Mouse (Mus musculus) CH12.LX (cell line): ENCODE data around the gene Trp53i13. TPM values are rescaled to one million over a fixed set of nuclear protein-coding genes. Genes with fewer than 3 reads are reported as not detected.

ENCODE experiments used
- DNase-seq: peaks from one replicate; pipeline ENCODE4 v3.0.0-alpha.2; 2013; ENCODE audit errors: extremely low read depth
- H3K27ac ChIP-seq: 2 replicates; pipeline ENCODE4 v1.5.1; 2012; ENCODE audit warnings: low read depth, mild to moderate bottlenecking, control low read depth, moderate library complexity; ENCODE audit not compliant: insufficient read depth
- H3K27me3 ChIP-seq: replicated peaks from 2 replicates; pipeline ENCODE3; 2012; ENCODE audit warnings: inconsistent platforms
- H3K36me3 ChIP-seq, 2 experiments: replicated peaks in 1 of 2; 2 replicates each; pipeline versions ENCODE3 to v1.6.1; 2012; ENCODE audit warnings: inconsistent platforms in 1 of 2, low read length in 1 of 2, mild to moderate bottlenecking in 1 of 2, mixed read lengths in 1 of 2, moderate library complexity in 1 of 2; ENCODE audit not compliant: control insufficient read depth in 1 of 2, insufficient read depth in 1 of 2
- H3K4me1 ChIP-seq, 2 experiments: 2 replicates each; pipeline ENCODE4 v1.6.1; 2012; ENCODE audit warnings: inconsistent platforms in 1 of 2, moderate library complexity in 1 of 2; ENCODE audit not compliant: insufficient read depth in 2 of 2, control insufficient read depth in 1 of 2
- H3K4me2 ChIP-seq: 2 replicates; pipeline ENCODE4 v1.6.1; 2012; ENCODE audit warnings: low read depth, mild to moderate bottlenecking, control low read depth; ENCODE audit not compliant: poor library complexity, insufficient read depth, severe bottlenecking
- H3K4me3 ChIP-seq, 3 experiments: fragments of 150-350 bp in 1 of 3; sonication (generic) in 1 of 3; replicated peaks in 1 of 3; 2 replicates each; pipeline versions ENCODE3 to v1.5.1; 2011 to 2012; ENCODE audit warnings: low read depth in 2 of 3, low read length in 2 of 3, mild to moderate bottlenecking in 2 of 3, moderate library complexity in 2 of 3, control low read depth in 1 of 3, improper control_type of control experiment in 1 of 3, inconsistent platforms in 1 of 3, mixed read lengths in 1 of 3; ENCODE audit not compliant: poor library complexity in 1 of 3
- H3K79me2 ChIP-seq: replicated peaks from 2 replicates; pipeline ENCODE4 v1.6.1; 2012; ENCODE audit warnings: mild to moderate bottlenecking, moderate library complexity; ENCODE audit not compliant: control insufficient read depth, poor library complexity, insufficient read depth, severe bottlenecking; ENCODE audit errors: extremely low read depth
- H3K9ac ChIP-seq: 2 replicates; pipeline ENCODE4 v1.6.1; 2012; ENCODE audit warnings: low read depth, mild to moderate bottlenecking, control low read depth, moderate library complexity; ENCODE audit not compliant: insufficient read depth
- H3K9me3 ChIP-seq: replicated peaks from 2 replicates; pipeline ENCODE3; 2012; ENCODE audit warnings: low read length, inconsistent platforms, mixed read lengths
- BHLHE40 ChIP-seq: IDR thresholded peaks from 2 replicates; pipeline ENCODE4 v1.6.1; 2011; ENCODE audit warnings: mild to moderate bottlenecking, low read depth, low read length, improper control_type of control experiment
- CHD2 ChIP-seq: IDR thresholded peaks from 2 replicates; pipeline ENCODE4 v1.6.1; 2011; ENCODE audit warnings: low read length, improper control_type of control experiment
- CTCF ChIP-seq, 2 experiments: IDR thresholded peaks in 1 of 2; conservative IDR thresholded peaks in 1 of 2; 2 replicates each; pipeline ENCODE4 v1.5.1; 2011 to 2012; ENCODE audit warnings: low read depth in 2 of 2, low read length in 2 of 2, improper control_type of control experiment in 1 of 2, inconsistent platforms in 1 of 2, mild to moderate bottlenecking in 1 of 2, moderate library complexity in 1 of 2
- E2F4 ChIP-seq: IDR thresholded peaks from 2 replicates; pipeline ENCODE4 v1.6.1; 2011; ENCODE audit warnings: low read depth, low read length, improper control_type of control experiment; ENCODE audit not compliant: insufficient replicate concordance
- ETS1 ChIP-seq: conservative IDR thresholded peaks from 2 replicates; pipeline ENCODE4 v1.6.1; 2012; ENCODE audit warnings: low read depth, mild to moderate bottlenecking, inconsistent platforms, low read length, improper control_type of control experiment, moderate library complexity
- HCFC1 ChIP-seq: IDR thresholded peaks from 2 replicates; pipeline ENCODE4 v1.6.1; 2012; ENCODE audit warnings: low read depth, mild to moderate bottlenecking, inconsistent platforms, low read length, improper control_type of control experiment
- IRF4 ChIP-seq: IDR thresholded peaks from 2 replicates; pipeline ENCODE4 v1.6.1; 2014; ENCODE audit warnings: low read depth, mild to moderate bottlenecking, inconsistent platforms, low read length, improper control_type of control experiment
- JUND ChIP-seq: conservative IDR thresholded peaks from 2 replicates; pipeline ENCODE4 v1.6.1; 2011; ENCODE audit warnings: low read depth, low read length, improper control_type of control experiment
- KAT2A ChIP-seq: IDR thresholded peaks from 2 replicates; pipeline ENCODE4 v1.6.1; 2012; ENCODE audit warnings: low read length, improper control_type of control experiment, inconsistent platforms; ENCODE audit not compliant: insufficient replicate concordance
- MAZ ChIP-seq: IDR thresholded peaks from 2 replicates; pipeline ENCODE4 v1.6.1; 2012; ENCODE audit warnings: low read depth, mild to moderate bottlenecking, inconsistent platforms, low read length, improper control_type of control experiment, moderate library complexity
- MEF2A ChIP-seq: IDR thresholded peaks from 2 replicates; pipeline ENCODE4 v1.6.1; 2014; ENCODE audit warnings: low read depth, mild to moderate bottlenecking, inconsistent platforms, low read length, improper control_type of control experiment, borderline replicate concordance
- MXI1 ChIP-seq: IDR thresholded peaks from 2 replicates; pipeline ENCODE4 v1.6.1; 2011; ENCODE audit warnings: mild to moderate bottlenecking, low read depth, low read length, improper control_type of control experiment
- MYC ChIP-seq: IDR thresholded peaks from 2 replicates; pipeline ENCODE4 v1.6.1; 2011; ENCODE audit warnings: low read depth, mild to moderate bottlenecking, improper control_type of control experiment, low read length
- NELFE ChIP-seq: IDR thresholded peaks from 2 replicates; pipeline ENCODE4 v1.6.1; 2011; ENCODE audit warnings: low read depth, low read length, improper control_type of control experiment
- NRF1 ChIP-seq: IDR thresholded peaks from 2 replicates; pipeline ENCODE4 v1.6.1; 2014; ENCODE audit warnings: low read depth, mild to moderate bottlenecking, inconsistent platforms, low read length, improper control_type of control experiment, moderate library complexity
- PAX5 ChIP-seq: IDR thresholded peaks from 2 replicates; pipeline ENCODE4 v1.6.1; 2012; ENCODE audit warnings: low read length, inconsistent platforms, mixed read lengths
- POLR2A ChIP-seq: IDR thresholded peaks from 2 replicates; pipeline ENCODE4 v1.6.1; 2011; ENCODE audit warnings: low read depth, mild to moderate bottlenecking, improper control_type of control experiment, low read length
- POLR2AphosphoS2 ChIP-seq: IDR thresholded peaks from 2 replicates; pipeline ENCODE4 v1.6.1; 2011; ENCODE audit warnings: low read depth, low read length, improper control_type of control experiment
- RAD21 ChIP-seq: IDR thresholded peaks from 2 replicates; pipeline ENCODE4 v1.6.1; 2011; ENCODE audit warnings: low read depth, mild to moderate bottlenecking, low read length, improper control_type of control experiment, moderate library complexity
- RCOR1 ChIP-seq: conservative IDR thresholded peaks from 2 replicates; pipeline ENCODE4 v1.6.1; 2012; ENCODE audit warnings: low read depth, mild to moderate bottlenecking, inconsistent platforms, low read length, improper control_type of control experiment
- SIN3A ChIP-seq: IDR thresholded peaks from 2 replicates; pipeline ENCODE4 v1.6.1; 2012; ENCODE audit warnings: low read length, improper control_type of control experiment, inconsistent platforms
- UBTF ChIP-seq: IDR thresholded peaks from 2 replicates; pipeline ENCODE4 v1.6.1; 2012; ENCODE audit warnings: low read depth, mild to moderate bottlenecking, inconsistent platforms, low read length, improper control_type of control experiment, moderate library complexity
- USF1 ChIP-seq: IDR thresholded peaks from 2 replicates; pipeline ENCODE4 v1.6.1; 2014; ENCODE audit warnings: low read depth, mild to moderate bottlenecking, inconsistent platforms, low read length, improper control_type of control experiment
- USF2 ChIP-seq: conservative IDR thresholded peaks from 2 replicates; pipeline ENCODE4 v1.6.1; 2011; ENCODE audit warnings: low read depth, low read length, improper control_type of control experiment
- ZC3H11A ChIP-seq: IDR thresholded peaks from 2 replicates; pipeline ENCODE4 v1.6.1; 2012; ENCODE audit warnings: low read depth, mild to moderate bottlenecking, inconsistent platforms, low read length, improper control_type of control experiment
- ZKSCAN1 ChIP-seq: IDR thresholded peaks from 2 replicates; pipeline ENCODE4 v1.6.1; 2012; ENCODE audit warnings: low read depth, inconsistent platforms, low read length, improper control_type of control experiment, borderline replicate concordance
- ZMIZ1 ChIP-seq: IDR thresholded peaks from 2 replicates; pipeline ENCODE4 v1.6.1; 2012; ENCODE audit warnings: low read depth, mild to moderate bottlenecking, inconsistent platforms, low read length, improper control_type of control experiment
- dilution Hi-C: fragments of 300-500 bp; cut with MboI; formaldehyde crosslinking; loops from 2 replicates; pipeline ENCODE4 v1.14.3; 2020; ENCODE audit warnings: low sequenced_read_pairs; ENCODE audit not compliant: extremely low pct_unique_long_range_greater_than_20kb, extremely low pct_ligation_motif_present
- in situ Hi-C: fragments of 300-500 bp; cut with MboI; formaldehyde crosslinking; loops from 3 replicates; pipeline ENCODE4 v1.14.3; 2019; ENCODE audit warnings: low sequenced_read_pairs, low pct_ligation_motif_present, low pct_unique_long_range_greater_than_20kb, mixed read lengths
- polyA plus RNA-seq: library from polyadenylated mRNA; unstranded; fragments of >175 nt; gene quantifications from 2 replicates; pipeline ENCODE4 v1.2.1, GENCODE M21; 2012; ENCODE audit warnings: low read depth; ENCODE audit not compliant: insufficient read length
- total RNA-seq, 2 experiments: library from RNA; depleted of rRNA; stranded (reverse); fragments of 300-350 nt in 1 of 2; fragments of >200 nt in 1 of 2; gene quantifications; 2 replicates each; pipeline ENCODE4 v1.2.3; 2012 to 2014

The Trp53i13 gene
- total and polyA plus RNA-seq, 3 experiments, result 6.7 to 12.8 (median 12.6) TPM

- Histone ChIP-seq H3K36me3 (no peaks in the 10 kb centered on the region), H3K9me3 (no peaks in the 10 kb centered on the region), H3K9ac (no peak overlapping the region), H3K4me2 (no peak overlapping the region), H3K4me3 (no peak overlapping the region), H3K79me2 (no peaks in the 10 kb centered on the region), H3K4me1 (peaks cover 0 to 7% of the 10 kb centered on the region in 2 experiments; a peak in 1 of 4 replicates), H3K27ac (no peak overlapping the region), H3K27me3 (peaks cover 29% of the 10 kb centered on the region)
- no peak for DNase-seq
- in situ Hi-C loops, result no loop called here
- TF ChIP-seq UBTF (no peak), NRF1 (no peak), SIN3A (no peak), NELFE (no peak), RAD21 (no peak), MXI1 (no peak), E2F4 (no peak), PAX5 (no peak), POLR2A (no peak), RCOR1 (no peak), MAZ (no peak), ZC3H11A (no peak), IRF4 (no peak), KAT2A (no peak), MEF2A (no peak), USF2 (no peak), CTCF (conservative IDR thresholded peaks at IDR 0.05 in 1 of 2, IDR thresholded peaks at IDR 0.05 in 1 of 2; ENCODE audit: low read depth in 2 of 2, low read length in 2 of 2) (no peak), ETS1 (no peak), BHLHE40 (no peak), USF1 (no peak)
- dilution Hi-C loops, result no loop called here
These were observed 32.1 kb downstream of the Trp53i13 start for GRCm38 (mm10) chr11:77483510-77484255.

- Histone ChIP-seq H3K4me2 (no peak overlapping the region), H3K79me2 (no peaks in the 10 kb centered on the region), H3K9me3 (no peaks in the 10 kb centered on the region), H3K27ac (no peak overlapping the region), H3K27me3 (peaks cover 23% of the 10 kb centered on the region), H3K36me3 (no peaks in the 10 kb centered on the region), H3K4me1 (peaks cover 0 to 7% of the 10 kb centered on the region in 2 experiments; a peak in 1 of 4 replicates), H3K4me3 (no peak overlapping the region), H3K9ac (no peak overlapping the region)
- TF ChIP-seq MAZ (no peak), ZMIZ1 (no peak), KAT2A (no peak), CHD2 (no peak), RAD21 (no peak), RCOR1 (no peak), SIN3A (no peak), ZKSCAN1 (no peak), JUND (no peak), CTCF (conservative IDR thresholded peaks at IDR 0.05 in 1 of 2, IDR thresholded peaks at IDR 0.05 in 1 of 2; ENCODE audit: low read depth in 2 of 2, low read length in 2 of 2) (no peak), MYC (no peak), HCFC1 (no peak), PAX5 (no peak), POLR2AphosphoS2 (no peak), MEF2A (no peak), MXI1 (no peak)
- dilution Hi-C loops, result no loop called here
- DNase-seq, result no peak
- in situ Hi-C loops, result no loop called here
These were observed 32.7 kb downstream of the Trp53i13 start for GRCm38 (mm10) chr11:77483043-77483442.
